Mouse (Mus musculus): ENCODE data around the gene Nprl3.

Nprl3 gene

DNA sequence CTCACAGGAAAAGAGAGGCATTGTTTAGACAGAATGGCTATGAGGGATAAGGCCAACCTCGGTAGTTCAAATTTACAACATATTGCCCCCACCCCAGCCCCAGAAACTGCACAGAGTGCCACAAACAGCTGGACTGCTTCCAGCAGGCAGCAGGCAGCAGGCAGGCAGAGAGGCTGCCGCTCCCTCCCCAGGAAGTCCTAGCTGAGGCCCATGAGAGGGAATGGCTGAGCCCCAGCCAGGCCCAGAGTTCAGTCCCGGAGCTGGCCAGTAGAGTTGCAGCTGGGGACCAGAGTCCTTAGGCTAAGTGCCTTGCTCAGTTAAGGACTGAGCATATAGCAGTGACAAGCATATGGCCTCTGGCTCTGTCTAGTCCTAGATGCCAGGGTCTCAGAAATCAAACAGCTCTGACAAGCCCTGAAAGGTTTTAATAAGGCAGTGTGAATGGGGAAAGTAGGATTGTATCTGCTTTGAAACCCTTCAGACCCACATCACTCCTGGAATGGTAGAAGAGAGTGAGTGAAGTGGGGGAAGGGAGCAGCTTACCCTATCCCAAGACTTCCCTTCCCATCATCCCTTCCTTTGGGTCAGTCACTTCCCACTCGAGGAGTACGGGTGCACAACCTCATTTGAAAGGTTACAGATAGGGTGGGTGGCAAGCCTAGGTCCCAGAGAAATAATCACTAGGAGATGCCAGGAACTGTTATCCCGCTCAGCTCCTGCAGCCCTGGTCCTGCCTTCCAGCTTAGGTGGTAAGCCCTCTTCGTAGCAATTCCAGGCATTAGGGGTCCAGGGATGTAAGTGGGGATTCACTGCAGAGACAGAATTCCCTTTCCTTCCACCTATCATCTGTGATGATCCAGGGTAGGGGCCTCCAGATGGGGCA, 42.0 kb downstream of the Nprl3 start:
- no peak for DNase-seq (ENCODE audit: low read depth, low spot score)

DNA sequence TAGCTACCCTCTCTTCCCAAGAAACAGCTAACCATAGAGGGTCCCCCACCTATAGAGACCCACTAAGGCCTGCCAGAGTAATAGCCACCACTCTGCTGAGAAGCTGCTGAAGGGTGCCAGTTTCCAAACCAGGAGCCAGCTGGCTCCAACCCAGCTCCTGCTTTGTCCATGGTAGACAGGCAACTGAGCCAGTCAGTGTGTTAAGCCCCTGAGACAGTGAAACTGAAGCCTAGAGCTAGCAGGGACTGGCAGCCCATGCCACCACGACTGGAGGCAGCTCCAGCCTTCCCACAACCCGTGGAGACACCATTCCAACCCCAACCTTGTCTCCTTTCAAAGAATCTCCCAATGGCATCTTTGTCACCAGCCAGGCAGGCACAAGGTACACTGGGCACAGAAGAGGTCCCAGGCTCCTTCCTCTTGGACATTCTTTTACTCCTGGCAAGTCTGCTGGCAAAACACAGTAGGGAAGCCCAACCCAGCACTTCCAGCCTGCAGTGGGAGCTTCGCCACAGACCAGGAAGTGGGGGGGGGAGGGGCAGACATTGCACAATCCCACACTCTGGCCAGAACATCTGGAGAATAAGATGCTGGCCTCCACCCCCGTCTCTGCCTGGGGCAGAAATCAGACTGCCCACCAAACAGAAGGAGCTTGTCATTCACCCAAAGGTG, 42.9 kb downstream of the Nprl3 start:
- DNase-seq (ENCODE audit: low read depth, low spot score): no peak

DNA sequence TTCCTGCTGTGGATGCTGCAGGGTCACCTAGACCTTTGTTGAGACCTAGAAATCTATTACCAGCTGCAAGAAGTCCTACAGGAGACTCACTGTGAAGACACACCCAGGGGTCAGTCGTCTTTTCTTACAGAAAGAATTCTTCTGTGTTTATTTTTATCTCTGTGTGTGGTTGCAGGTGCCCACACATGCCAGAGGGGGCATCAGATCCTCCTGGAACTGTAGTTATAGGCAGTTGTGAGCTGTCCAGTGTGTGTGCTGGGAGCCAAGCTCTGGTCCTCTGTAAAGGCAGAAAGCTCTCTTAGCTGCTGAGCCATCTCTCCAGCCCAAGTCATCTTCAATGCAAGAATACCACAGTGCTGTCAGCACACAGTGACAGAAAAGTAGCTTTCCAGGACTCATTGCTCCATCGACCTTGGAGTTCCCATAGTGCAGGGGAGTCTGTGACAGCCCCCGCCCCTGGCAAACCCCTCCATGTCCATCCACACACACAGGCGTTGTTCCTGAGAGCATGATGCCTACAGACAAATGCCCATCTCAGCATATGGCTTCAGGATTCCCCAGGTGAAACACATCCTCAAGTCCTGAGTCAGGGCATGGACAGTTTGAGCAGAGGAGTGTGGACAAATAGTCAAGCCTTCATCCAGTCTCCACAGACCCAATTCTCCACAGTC, 44.1 kb downstream of the Nprl3 start:
- no peak for DNase-seq (ENCODE audit: low read depth, low spot score)

DNA sequence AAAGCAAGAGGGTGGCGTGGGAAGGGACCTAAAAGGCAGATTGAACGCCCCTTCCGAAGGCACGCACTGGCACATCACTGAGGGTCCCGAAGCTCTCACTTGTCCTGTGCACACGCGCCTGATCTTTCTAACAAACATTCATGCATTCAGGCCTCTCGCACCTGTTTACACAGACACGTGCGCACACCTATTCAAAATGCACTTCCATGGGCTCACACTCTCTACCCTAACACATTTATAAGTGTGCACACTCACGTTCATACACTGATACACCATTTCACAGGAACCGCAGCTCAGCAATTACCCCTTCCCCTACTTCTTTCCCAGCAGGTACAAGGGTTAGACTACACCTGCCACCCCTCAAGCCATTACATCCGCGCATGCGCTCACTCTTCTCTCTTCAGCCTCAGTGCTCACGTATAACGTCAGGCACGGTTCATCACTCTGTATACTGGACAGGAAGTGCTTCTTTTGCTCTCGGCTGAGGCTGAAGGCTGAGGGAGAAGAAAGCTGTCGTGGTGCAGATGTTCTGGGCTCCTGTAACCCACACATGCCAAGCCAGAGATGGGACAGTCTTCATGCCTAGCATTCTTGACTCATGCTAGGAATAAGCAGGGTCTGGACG, 44.8 kb downstream of the Nprl3 start:
- peak; percentile 94 for DNase-seq (ENCODE audit: low read depth, low spot score)

DNA sequence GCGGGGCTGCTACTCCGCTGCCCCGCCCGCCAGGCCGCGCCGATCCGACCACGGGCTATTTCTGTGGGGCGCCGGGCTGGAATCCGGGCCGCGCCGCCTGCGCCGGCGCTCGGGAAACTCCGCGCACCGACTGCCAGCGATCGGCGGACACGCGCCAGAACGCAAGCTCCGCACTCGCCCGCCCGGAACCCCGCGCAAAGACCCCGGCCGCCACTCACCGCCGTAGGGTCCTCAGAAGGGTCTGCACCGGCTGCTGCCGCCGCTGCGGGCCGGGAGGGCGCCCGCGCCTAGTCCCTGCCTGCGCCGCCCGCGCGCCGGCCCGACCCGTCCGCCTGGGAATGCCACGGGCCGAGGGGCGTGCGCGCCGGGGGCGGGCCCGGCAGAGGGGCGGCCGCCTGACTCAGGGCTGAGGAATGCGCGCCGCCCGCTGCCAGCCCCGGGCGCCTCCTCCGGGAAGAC, 45.5 kb downstream of the Nprl3 start, which contains the start of gene Rhbdf1:
Gene Rhbdf1 (minus strand): TSS at position 350 of the 459 bp plus-strand sequence.
- DNase-seq (ENCODE audit: low read depth, low spot score): no peak

DNA sequence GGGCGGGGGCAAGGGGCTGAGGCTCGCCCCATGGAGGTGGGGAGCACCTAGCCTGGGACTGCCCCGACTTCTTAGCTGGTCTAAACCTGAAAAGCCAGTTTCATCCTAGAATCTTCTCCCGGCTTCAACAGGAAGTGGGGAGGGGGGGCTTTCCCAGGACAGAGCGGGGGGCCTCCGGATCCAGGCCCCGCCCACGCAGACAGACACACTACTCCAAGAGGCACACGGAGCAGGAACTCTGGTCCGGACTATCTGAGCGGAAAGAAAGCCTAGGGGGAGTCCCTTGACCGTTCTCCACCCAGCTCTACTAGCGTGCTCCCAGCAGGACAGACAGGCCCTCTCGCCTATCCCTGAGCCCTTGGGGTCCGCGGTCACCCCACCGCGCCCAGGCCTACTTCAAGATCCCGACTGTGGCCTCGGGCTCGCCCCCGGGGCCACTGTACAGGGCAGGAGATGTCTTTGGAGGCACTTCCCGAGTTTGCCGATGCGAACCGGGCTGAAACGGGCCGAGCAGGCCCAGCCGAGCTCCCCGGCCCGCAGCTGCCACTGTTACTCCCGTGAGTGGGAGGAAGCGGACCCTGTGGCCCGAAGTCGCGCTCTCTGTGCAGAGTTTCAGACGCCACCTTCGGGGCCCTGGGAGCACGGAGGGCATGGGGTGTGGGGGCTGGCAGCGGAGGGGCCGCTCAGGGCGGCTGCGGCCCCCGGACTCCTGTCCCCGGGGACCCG, 46.1 kb downstream of the Nprl3 start:
- peak; percentile 84 for DNase-seq (ENCODE audit: low read depth, low spot score)

DNA sequence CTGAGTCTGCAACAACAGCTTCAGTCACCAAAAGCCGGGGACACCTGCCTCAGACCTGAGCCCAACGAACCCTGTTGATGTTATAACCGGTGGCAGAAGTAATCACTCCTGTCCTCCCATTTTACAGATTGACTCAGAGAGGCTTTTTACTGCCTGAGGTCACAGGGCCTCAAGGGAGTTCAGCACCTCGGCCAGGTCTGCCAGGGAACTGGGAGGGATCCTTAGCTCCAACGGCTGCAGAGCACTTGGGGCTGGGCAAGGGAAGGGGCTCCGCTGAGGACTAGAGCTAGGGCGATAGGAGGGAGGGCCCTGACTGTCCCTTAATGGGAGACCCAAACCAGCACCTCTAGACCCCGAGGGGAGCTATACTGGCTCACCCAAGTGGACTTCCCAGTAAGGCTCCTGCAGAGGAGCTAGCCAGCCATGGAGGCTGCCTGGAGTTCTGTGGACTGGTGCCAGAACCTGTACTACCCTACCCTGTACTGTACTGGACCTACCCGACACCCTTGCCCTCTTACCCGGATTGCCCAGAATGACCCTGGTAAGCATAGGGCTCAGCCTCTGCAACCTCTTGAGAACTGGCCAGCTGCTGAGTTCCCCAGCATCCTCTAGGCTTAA, 46.8 kb downstream of the Nprl3 start:
- no peak for DNase-seq (ENCODE audit: low read depth, low spot score)

DNA sequence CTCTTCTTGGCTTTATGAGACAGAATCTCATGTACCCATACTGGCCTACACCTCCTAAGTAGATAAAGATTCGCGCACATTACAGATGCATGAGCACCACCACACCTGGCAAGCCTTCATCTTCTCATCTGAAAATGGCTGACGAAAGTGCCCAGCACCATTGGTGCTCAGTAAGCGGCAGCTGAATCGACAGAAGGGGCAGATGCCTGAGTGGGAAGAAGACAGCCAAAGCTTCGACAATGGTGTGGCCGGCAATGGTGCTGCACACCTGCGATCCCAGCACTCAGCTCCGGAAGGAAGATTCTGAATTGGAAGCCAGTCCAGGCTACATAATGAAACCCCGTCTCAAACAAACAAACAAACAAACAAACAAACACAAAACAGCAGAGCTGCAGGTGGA, 48.2 kb downstream of the Nprl3 start:
- DNase-seq (ENCODE audit: low read depth, low spot score): no peak

DNA sequence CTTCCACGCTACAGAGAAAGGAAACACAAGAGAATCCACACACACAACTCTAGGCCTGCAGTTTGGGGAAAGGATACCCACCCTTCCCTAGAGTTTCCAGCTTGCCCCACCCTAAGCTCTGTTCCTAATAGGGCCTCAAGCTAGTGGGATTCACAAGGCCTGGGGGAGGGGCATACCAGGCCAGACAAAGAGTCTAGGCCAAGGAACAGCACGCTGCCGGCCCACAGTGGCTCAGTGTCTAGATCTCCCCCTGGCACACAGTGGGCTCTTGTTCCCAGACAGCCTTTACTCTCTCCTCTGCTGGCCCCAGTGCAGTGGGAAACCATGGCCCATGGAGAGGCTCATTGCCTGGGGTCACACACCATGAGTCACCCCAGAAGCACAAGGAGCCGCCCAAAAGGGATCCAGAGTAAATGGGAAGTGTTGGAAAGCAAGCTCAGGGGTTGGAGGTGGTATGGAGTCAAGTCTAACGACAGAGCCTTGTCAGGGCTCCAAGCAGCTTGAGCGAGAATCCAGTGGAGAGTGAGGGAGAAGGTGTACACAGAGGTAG, 48.9 kb downstream of the Nprl3 start:
- no peak for DNase-seq (ENCODE audit: low read depth, low spot score)

DNA sequence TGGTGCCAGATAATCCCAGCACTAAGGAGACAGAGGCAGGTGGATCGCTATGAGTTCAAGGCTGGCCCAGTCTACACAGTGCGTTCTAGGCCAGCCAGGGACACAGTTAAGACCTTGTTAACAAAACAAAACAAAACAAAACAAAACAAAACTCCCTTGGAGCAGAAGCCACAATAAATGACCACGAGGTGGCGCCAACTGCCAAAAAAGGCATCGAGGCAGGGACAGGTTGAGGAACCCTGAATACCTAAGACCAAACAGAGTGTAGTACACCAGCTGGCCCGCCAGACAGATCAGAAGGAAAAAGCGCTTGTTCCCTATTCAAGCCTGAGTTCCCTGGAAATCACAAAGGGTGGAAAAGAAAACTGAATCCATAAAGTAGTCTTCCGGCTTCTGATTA, 50.7 kb downstream of the Nprl3 start:
- peak; percentile 79 for DNase-seq (ENCODE audit: low read depth, low spot score)

DNA sequence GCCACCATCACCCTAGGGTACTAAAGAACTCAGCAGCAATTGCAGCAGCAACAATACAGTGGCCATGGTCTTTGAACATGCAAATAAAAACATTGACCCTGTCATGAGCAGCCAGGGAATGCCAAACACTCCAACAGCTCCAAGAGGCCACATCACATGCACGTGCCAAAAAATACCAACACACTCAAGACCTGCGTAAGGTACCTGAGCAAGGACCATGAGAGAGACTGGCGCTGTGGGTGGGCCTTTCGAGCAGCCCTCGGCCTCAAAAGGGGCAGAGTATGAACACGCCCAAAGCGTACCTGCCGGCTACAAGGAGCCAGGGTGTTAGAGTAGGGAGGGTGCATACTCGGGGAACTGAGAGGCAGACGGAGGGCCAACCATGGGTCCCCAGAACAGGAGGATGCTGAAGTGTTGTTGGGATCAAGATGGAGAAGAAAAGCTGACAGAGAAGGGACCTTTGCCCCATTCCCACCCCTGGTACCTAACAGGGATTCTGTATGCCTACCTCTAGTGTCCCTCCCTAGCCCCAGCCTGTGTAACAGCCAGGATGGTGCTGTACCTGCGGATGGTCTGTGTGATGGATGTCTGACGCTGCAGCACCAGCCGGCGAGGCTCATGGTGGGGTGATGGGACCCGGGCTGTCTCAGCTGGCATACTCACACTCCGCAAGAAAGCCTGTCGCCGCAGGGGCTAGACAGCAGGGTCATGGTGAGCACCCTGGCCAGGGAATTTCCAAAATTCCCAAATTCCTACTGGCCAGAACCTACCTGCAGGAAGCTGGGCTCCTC, 51.9 kb downstream of the Nprl3 start:
- no peak for DNase-seq (ENCODE audit: low read depth, low spot score)

DNA sequence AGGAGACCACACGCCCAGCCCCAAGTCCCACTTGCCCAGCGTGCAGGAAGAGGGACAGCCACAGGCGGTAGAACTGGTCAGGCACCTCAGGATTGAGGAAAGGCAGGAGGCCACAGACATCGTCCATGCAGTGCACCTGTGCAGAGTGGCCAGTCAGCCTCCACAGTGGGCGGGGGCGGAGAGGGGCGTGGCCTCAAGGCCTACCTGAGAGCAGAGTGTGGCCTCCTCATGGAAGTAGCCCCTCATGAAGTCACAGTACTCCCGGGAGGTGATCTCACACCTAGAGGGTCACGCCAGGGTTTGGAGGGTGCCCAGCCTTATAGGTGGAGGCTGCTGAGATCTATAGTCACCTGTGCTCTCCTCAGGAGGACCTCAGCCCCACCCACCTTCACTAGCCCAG, 56.9 kb downstream of the Nprl3 start:
- no peak for DNase-seq (ENCODE audit: low read depth, low spot score)

DNA sequence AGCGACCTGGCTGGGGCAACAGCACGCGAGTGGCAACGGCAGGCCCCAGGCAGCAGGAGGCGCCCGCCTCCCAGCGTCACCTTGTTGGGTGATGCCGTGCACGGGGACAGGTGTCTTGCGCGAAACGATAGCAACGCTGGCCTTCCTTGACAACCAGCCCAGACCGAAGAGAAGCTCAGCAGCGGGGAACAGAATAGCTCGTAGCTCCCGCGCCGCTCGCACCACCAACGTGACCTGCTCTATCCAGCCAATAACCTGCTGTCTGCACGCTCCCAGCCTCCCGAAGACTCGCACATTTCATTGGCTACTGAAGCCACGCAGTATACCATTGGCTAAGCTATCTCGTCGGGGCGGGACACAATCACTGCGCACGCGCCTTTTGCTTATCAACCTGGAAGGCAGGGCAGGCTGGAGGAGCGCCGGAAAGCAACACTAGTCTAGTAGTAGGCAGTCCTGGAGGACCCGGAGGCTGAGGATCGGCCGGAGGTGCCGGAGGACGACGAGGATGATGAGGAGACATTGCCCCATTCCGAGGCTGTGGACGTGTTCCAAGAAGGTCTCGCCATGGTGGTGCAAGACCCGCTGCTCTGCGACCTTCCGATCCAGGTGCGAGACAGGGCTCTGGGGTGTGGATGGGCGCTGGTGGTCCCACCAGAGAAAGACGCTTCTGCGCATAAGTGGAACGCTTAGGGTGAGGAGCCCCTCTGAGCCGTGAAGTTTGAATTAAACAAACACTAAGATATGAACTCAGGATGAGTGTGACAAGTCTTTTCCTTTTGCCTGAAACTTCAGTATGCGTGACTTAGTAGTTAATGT, 62.2 kb downstream of the Nprl3 start, which contains the start of gene Snrnp25:
Gene Snrnp25 (plus strand): TSS at position 358 of the 816 bp plus-strand sequence.
- DNase-seq (ENCODE audit: low read depth, low spot score): peak; percentile 98

DNA sequence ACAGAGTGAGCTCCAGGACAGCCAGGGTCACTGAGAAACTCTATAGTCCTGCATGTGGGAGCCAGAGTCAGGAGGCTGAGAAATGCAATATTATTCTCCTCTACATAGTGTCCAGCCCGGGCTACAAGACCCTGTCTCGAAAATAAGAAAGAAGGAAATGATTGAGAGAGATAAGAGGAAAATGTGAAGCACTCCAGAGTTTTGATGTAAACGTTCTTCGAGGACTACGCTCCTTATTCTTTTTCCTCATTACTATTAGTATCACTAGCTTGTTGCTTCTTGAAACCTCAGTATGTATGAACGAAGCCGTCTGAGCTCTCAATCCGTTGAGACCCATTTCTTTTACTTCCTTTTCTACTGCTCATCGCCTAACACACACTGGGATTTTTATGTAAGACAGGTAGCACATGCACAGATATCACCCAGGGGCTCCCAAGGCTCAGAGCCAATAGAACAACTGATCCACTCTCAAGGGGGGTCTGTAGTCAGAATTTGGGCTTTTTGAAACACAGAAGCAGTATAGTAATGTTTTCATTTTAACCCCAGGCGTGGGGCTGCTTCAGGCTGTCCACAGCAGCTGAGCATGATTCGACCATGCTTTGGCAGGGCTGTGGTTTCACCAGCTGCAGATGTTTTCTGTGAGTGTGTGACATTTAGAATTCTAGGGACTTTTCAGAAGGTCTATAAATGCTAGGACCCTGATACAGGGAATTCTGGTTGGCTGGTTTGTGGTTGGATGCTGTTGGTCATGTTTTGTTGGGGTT, 65.4 kb downstream of the Nprl3 start:
- DNase-seq (ENCODE audit: low read depth, low spot score): peak; percentile 93

DNA sequence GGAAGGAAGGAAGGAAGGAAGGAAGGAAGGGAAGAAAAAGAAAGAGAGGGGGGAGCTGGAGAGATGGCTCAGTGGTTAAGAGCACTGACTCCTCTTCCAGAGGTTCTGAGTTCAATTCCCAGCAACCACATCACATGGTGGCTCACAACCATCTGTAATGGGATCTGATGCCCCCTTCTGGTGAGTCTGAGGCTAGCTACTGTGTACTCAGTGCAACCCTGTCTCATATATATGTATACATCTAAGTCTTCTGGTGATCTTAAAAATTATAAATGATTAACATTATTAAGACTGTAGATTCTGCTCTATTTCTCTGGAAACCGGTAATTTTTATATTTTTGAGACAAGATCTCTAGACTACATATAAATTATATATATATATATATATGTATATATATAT, 66.5 kb downstream of the Nprl3 start:
- peak; percentile 69 for DNase-seq (ENCODE audit: low read depth, low spot score)

DNA sequence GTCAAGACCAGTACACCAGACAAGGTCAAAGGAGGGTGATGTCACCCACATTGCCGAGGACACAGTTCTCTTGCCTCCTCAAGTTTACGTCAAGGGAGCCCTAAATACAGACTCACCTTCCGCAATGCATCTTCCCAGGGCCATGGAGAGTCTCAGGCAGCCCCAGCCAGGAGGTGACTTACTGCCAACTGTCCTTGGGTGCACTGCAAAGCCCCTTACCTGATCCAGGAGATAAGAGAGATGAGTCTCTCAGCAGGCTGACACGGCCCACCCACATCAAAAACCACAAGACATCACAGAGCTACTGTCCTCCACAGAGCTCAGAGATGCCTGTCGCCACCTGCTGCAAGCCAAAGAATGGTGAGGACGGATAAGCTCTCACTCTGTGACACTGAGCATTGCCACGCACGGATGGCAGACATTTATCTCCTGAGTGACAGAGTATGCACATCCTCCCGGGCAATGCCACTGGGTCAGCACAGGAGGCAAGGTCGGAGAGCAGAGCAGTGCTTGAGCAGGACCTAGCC, 67.4 kb downstream of the Nprl3 start, which contains the start of gene Il9r:
Gene Il9r (minus strand): TSS at position 205 of the 527 bp plus-strand sequence.
- DNase-seq (ENCODE audit: low read depth, low spot score): peak; percentile 88

DNA sequence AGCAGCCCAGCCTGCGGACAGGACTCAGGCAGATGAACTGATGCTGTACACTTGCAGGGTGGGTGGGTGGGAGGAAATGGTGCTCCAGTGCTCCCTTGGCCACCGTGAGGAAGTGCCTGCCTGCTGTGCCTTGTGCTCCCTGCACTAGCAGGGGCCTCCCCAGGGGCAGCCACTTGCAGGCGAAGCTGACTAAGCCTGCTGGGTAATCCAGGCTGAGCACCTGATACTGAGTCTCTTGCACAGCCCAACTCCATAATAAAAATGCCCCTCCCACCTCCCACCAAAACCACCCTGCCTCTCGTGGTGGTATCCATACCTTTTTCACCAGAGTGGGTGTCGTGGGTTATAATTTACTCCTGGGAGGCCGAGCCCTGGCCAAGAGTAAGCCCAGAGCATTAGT, 68.3 kb downstream of the Nprl3 start:
- DNase-seq (ENCODE audit: low read depth, low spot score): peak; percentile 85
